Mouse (Mus musculus) spleen, postnatal 10 days (tissue): ENCODE measurements at regions not wholly inside any gene's neighbourhood (a gene's known extent, or its start where the extent isn't known, plus 50 kb on each side); places are given as distances from the start of the nearest gene placed in this dataset.

Experiments used
- DNase-seq, 2 experiments: peaks; one replicate each; pipeline ENCODE4 v3.0.0; 2021 to 2022; ENCODE audit warnings: low spot score in 2 of 2

DNA sequence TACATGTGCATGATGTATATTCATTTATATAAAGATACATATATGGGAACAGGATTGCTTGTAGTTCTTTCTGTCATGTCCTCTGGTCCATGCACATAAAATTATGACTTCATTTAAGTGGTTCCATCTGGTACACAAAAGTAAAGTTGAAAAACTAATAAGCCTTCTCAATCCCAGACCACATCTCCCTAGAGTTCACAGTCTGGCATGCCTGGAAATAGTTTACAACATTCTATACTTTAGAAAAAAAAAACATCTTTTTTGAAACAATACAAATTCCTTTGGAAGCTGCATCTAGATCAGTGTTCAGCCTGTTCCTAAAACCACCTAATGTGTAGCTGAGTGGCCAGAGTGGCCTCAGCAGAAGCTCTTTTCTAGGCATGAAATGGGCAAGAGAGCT, 578.2 kb upstream of the Marcks start:
- no peak for DNase-seq

GRCm38 (mm10) chr10:37711459-37711858, 572.7 kb upstream of the Marcks start:
- DNase-seq = no peak

- DNase-seq = no peak
These were observed 555.4 kb upstream of the Marcks start for GRCm38 (mm10) chr10:37694041-37694690.

DNA sequence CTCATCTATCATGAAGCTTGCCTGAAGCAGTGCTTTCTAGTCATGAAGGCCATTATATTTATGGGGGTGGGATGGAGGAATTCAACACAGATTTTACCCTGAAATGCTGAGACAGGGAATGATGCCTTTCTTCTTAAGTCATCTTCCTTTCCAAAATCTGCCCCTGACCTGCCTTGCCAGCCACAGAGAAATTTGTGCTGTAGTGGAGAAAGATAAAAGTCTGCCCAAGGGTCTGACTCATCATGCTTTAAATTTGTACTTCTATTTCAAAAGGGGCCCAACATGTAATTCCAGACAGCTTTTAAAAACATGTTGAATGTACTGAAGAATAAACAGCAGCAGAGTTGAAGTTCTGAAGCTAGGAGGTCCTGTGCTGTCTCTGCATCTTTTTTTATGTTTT, 554.1 kb upstream of the Marcks start:
- DNase-seq = no peak

DNA sequence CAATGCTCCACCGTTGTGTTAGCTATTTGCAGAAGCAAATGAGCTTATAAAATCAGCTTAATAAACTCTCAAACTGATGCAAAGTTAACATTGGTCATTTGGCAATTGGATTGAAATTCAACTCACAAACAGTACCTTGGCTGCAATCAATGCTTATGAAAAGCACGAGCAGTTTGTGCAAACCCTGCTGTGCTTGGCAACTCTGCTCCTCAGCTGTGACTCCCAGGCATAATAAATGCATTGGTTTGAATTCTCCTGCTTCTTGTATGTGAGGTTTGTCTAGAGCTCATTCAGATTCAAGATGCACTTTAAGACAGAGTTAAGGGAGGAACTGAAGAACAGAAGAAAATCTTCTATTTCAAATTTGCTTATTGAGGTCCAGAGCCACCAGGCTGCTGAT, 553.2 kb upstream of the Marcks start:
- DNase-seq = no peak

GRCm38 (mm10) chr10:37683101-37683500, 544.4 kb upstream of the Marcks start:
- no peak for DNase-seq

- no peak for DNase-seq
These were observed 541.9 kb upstream of the Marcks start for GRCm38 (mm10) chr10:37680601-37681000.

- DNase-seq = no peak
These were observed 539.1 kb upstream of the Marcks start for GRCm38 (mm10) chr10:37677826-37678225.

GRCm38 (mm10) chr10:37668827-37669226, 530.1 kb upstream of the Marcks start:
- DNase-seq = no peak

- DNase-seq = no peak
These were observed 528.5 kb upstream of the Marcks start for GRCm38 (mm10) chr10:37667031-37667745.

- DNase-seq = no peak
These were observed 527.8 kb upstream of the Marcks start for GRCm38 (mm10) chr10:37666535-37666934.

- DNase-seq = no peak
These were observed 498.4 kb upstream of the Marcks start for GRCm38 (mm10) chr10:37637001-37637562.

- no peak for DNase-seq
These were observed 497.7 kb upstream of the Marcks start for GRCm38 (mm10) chr10:37636421-37636820.

DNA sequence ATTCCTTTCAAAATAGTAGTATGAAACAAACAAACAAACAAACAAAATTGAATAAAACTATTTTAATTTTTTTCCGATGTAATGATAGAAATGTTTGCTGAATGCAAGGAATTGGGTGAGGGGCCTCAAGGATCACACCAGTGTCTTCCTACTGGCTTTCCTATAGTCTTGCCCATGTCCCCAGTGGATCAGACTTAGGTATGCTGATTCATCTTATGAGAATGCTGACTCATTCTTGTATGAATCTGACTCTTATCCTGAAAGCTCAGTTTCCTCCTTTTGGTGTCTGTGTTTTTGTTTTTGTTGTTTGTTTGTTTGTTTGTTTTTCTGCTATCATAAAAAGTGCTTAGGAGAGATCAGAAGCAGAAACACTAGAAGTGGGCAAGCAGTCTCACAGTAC, 491.7 kb upstream of the Marcks start:
- no peak for DNase-seq

DNA sequence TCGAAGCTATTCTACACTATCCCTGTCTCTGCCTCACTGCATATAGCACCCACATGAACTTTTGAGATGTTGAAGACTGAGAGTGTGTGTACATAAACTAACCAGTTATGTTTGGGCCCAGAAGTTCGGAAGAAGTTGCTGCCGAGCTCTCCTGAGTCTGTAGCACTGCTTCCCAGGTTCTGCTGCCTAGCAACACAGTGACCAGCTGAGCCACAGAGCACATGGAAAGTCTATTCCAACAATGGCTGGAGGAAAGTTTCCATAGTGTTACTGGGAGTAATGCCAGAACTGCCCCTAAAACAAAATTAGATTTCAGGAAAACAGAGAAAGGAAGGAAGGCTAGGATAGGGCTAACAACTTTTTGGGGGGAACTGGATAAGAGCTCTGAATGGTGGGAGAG, 489.2 kb upstream of the Marcks start:
- DNase-seq = no peak

DNA sequence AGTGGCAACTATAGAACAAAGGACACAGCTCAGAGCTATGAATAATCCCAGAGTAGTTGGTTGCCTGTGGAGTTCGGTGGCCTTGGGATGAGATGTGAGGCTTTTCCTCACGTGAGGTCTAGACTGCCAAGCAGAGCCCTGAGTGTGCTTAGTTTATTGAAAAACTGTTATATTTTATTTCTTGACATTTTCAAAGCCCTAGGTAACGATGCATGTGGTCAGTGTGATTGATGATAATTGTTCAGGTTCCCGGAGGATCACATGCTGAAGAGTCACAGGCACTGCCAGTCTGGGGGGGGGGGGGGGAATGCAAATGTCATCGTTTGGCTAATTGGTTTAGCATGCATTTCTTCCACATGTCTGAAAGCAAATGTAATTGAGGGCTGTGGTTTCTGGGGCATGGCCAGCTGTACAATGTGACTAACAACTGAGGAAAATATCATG, 488.1 kb upstream of the Marcks start:
- DNase-seq = no peak

DNA sequence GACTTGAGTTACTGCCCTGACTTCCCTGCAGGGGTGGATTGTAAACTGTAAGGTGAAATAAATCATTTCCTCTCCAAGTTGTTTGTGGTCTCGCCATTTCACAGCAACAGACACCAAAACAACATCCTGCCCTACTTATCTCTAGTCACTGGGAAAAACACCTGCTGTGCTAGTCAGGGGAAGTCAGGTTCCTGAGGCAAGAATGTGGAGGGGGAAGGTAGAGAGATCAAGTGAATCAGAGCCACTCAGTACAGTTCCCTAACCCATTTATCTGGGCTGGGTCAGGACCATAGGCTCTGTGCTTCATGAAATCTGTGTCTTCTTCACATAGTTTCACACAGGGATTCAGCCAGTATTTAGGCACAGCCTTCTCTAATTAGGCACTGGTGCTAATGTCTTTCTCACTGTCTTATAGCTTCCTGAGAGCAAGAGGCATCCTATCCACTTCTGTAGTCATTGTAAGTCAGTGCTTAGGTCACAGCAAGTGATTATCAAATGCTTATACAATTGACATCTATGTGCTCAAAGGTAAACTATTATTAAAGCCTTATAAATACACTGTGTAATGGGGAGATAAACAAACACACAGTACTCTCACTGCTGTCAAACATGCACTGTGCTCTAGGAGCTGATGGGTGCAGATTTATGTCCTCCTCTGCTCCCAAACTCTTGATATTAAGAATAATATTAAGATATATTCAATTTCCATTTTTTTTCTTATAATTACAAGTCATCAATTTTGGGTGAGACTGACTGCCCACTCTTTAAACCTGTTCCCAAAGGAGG, 487.4 kb upstream of the Marcks start:
- no peak for DNase-seq

GRCm38 (mm10) chr10:37623041-37623440, 484.3 kb upstream of the Marcks start:
- no peak for DNase-seq

DNA sequence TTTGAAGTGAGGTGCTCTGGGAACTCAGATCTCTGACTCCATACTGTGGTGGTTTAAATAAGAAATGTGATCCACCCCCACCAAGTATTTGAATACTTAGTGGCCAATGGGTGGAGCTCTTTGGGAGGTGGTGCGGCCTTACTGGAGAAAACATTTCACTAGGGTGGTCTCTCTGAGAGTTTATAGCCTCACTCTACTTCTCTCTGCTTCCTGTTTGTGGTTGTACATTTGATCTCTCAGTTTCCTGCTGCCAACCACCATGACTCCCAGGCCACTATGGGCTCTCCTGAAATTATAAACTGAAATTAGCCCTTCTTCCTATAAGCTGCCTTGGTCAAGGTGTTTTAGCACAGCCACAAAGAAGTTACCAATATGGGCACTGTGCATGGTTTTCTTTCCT, 479.9 kb upstream of the Marcks start:
- DNase-seq = no peak

DNA sequence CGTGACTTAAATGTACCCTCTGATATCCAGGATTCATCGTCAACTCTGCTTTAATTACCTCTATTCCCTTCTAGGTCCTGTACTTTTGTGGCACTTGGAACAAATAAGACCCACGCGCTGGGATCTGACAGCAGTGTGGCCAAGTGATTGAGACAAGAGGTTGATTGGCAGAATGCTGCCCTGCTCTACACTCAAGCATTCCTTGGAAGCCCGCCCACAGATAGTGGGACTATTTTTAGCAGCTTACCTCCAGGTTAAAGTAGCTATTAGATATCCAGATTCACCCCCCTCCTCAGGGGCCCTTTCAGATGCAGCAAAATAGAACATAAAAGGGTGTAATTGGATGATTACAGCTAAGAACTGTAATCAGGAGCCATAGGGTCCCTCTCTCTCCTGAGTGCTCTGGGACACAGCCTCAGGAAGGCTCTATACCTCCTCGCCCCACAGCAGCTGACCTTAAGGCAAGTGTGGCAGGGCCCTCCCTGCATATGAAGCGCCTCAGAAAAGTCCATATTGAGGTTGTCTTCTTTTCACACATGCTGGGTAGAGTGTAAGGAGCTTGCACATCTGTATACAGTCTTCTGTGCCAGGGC, 479.1 kb upstream of the Marcks start:
- no peak for DNase-seq

- no peak for DNase-seq
These were observed 477.4 kb upstream of the Marcks start for GRCm38 (mm10) chr10:37615926-37616691.
